Mouse (Mus musculus) testis, adult 10 weeks (tissue): ENCODE measurements around the gene Fam204a. TPM values are rescaled to one million over a fixed set of nuclear protein-coding genes. Genes with fewer than 3 reads are reported as not detected.

Source experiments
- polyA plus RNA-seq: library from polyadenylated mRNA; stranded (reverse); fragments of 350-450 nt; fragmentation: Illumina TruSeq; extraction: RNeasy Lipid Tissue Mini Kit (QIAGEN cat#74804); gene quantifications from one replicate; pipeline ENCODE4 v1.2.3, GENCODE M21; 2014; ENCODE audit warnings: low read depth, low replicate concordance

Fam204a gene
- polyA plus RNA-seq, result 63.4 TPM

DNA sequence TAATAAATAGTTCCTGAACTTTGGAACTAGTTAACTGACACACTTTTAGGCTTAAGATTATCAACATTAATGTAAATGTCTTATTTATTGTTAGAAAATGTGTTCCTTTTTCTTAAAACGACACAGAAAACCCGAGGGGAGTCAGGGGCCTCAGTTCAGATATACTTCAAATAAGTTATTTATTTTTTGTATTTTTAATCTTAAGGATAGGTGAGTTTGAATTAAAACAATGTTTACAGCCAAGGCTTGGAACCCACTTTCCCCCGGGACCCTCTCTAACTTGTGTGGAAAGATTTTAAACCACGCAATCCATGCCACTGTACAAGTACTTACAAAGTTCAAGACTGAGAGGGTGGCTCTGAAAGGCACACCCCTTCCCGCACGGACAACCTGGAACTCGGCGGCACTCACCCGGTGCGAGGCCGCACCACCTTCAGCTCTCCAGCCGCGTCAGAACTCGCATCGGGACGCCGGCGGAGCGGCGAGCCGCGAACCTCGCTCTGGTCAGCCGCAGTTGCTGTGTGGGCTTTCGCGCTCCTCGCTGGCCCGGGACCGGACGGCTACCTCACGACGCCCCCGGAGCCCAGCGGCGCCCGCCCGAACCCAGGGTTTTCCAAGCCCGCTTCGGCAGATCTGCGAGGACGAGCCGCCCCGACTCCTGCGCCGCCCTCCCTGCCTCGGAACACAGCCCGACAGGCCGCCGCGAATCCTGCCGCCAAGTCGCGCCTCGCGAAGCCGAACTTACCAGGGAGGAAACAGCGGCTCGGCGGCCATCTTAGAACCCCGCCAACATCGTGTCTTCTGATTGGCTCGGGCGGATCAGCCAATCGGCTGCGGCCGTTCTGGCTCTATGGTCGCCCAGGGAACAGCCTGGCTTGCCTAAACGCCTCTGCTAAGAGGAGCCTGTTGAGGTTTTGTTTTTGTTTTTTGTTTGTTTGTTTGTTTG, at the start of gene Fam204a:
TSS of gene Fam204a (minus strand) at position 803 of the 946 bp plus-strand sequence.

Other genes starting within 250 kb of the Fam204a start
- gene Prlhr, start 241.6 kb upstream of the Fam204a start, polyA plus RNA-seq, result not detected